15 mouse cellular contexts compared by ENCODE assay signal in the genomic region with DNA sequence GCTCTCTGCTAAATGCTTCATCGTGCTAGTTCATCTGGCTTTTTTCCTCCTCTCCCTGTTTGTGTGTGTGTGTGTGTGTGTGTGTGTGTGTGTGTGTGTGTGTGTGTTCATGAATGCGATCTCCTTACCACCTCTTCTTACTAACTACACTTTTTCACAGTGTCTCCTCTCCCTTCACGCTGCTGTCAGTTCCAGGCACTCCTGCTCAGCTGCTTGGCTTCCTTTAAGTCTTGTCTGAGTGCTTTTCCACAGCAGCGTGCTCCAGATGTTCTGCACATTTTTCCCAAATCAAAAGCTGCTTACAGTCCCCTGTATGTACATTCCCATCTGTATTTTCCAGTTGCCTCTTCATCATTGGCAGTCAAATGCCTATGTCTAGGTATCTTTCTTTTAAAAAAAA.
DNase-seq lines count a peak whose midpoint lies in the region; ATAC-seq and TF ChIP-seq lines count a peak whose summit lies in the region.
"Had no signal": no experiment of that assay in that cellular context is flagged by ENCODE, and none has a peak within 500 bp of the region (broad histone marks: within the 10 kb centered on the region; RNA-seq: fewer than 3 reads in every experiment).

No protein-coding gene starts in this region.

- 80% methylated on average over 4 of the region's 4 CpGs for WGBS in forebrain, postnatal 0 days
- WGBS in forebrain, embryonic 15.5 days = 84% methylated on average over 4 of the region's 4 CpGs
- WGBS in limb, embryonic 13.5 days = 59% methylated on average over 4 of the region's 4 CpGs
- 87% methylated on average over 4 of the region's 4 CpGs for WGBS in limb, embryonic 10.5 days
- WGBS in embryonic facial prominence, embryonic 14.5 days = 49% methylated on average over 4 of the region's 4 CpGs
- 55% methylated on average over 4 of the region's 4 CpGs for WGBS in limb, embryonic 14.5 days

- TF ChIP-seq POLR2A in limb, embryonic 14.5 days (IDR thresholded peaks at IDR 0.05; ENCODE audit: borderline replicate concordance, extremely low read depth, insufficient read depth, insufficient read length) = no peak

- no peak overlapping the region for H3K9ac ChIP-seq in forebrain, postnatal 0 days
- H3K9ac ChIP-seq in forebrain, embryonic 15.5 days (replicated peaks) = no peak overlapping the region
- H3K9ac ChIP-seq in limb, embryonic 13.5 days = no peak overlapping the region
- H3K9ac ChIP-seq in embryonic facial prominence, embryonic 14.5 days (ENCODE audit: low read depth, low read length) = no peak overlapping the region
- no peak overlapping the region for H3K9ac ChIP-seq in limb, embryonic 14.5 days (ENCODE audit: low read depth, low read length, severe bottlenecking)
- H3K9ac ChIP-seq: forebrain, embryonic 12.5 days; heart, embryonic 13.5 days; hindbrain, embryonic 15.5 days had no signal

- H3K36me3 ChIP-seq in forebrain, postnatal 0 days (ENCODE audit: insufficient read depth) = no peaks in the 10 kb centered on the region; the same call in 1 of the 2 replicates
- H3K36me3 ChIP-seq in forebrain, embryonic 15.5 days = 0 out of 2 replicates have a peak, but pooled peaks cover 2% of the 10 kb centered on the region
- peaks cover 22% of the 10 kb centered on the region for H3K36me3 ChIP-seq in limb, embryonic 13.5 days
- H3K36me3 ChIP-seq in limb, embryonic 10.5 days = peaks cover 2% of the 10 kb centered on the region
- H3K36me3 ChIP-seq in embryonic facial prominence, embryonic 14.5 days (ENCODE audit: control insufficient read depth, insufficient read depth, low read length) = no peaks in the 10 kb centered on the region
- H3K36me3 ChIP-seq in limb, embryonic 14.5 days (ENCODE audit: control insufficient read depth, insufficient read depth, low read length) = 0 out of 2 replicates have a peak, but pooled peaks cover 3% of the 10 kb centered on the region
- H3K36me3 ChIP-seq: forebrain, embryonic 12.5 days; hindbrain, embryonic 15.5 days had no signal

- no peak for TF ChIP-seq CTCF in forebrain, postnatal 0 days (IDR thresholded peaks at IDR 0.05; ENCODE audit: low read depth)

- no peaks in the 10 kb centered on the region for H3K9me3 ChIP-seq in forebrain, postnatal 0 days (ENCODE audit: low read length)
- no peaks in the 10 kb centered on the region for H3K9me3 ChIP-seq in forebrain, embryonic 15.5 days
- no peaks in the 10 kb centered on the region for H3K9me3 ChIP-seq in limb, embryonic 13.5 days
- H3K9me3 ChIP-seq in limb, embryonic 10.5 days (replicated peaks) = no peaks in the 10 kb centered on the region
- H3K9me3 ChIP-seq in embryonic facial prominence, embryonic 14.5 days (ENCODE audit: control insufficient read depth, low read length) = no peaks in the 10 kb centered on the region
- no peaks in the 10 kb centered on the region for H3K9me3 ChIP-seq in limb, embryonic 14.5 days (ENCODE audit: control insufficient read depth, low read length)
- H3K9me3 ChIP-seq: forebrain, embryonic 12.5 days; hindbrain, embryonic 15.5 days had no signal

- no peaks in the 10 kb centered on the region for H3K4me1 ChIP-seq in forebrain, postnatal 0 days (ENCODE audit: insufficient read depth)
- no peaks in the 10 kb centered on the region for H3K4me1 ChIP-seq in forebrain, embryonic 15.5 days
- no peaks in the 10 kb centered on the region for H3K4me1 ChIP-seq in limb, embryonic 13.5 days
- peaks cover 10% of the 10 kb centered on the region for H3K4me1 ChIP-seq in limb, embryonic 10.5 days
- H3K4me1 ChIP-seq in embryonic facial prominence, embryonic 14.5 days (ENCODE audit: control insufficient read depth, insufficient read depth, low read length) = no peaks in the 10 kb centered on the region
- H3K4me1 ChIP-seq in limb, embryonic 14.5 days (ENCODE audit: control insufficient read depth, insufficient read depth, low read length) = no peaks in the 10 kb centered on the region
- H3K4me1 ChIP-seq: hindbrain, embryonic 15.5 days had no signal

- H3K27me3 ChIP-seq in forebrain, postnatal 0 days (ENCODE audit: insufficient read depth, low read length) = no peaks in the 10 kb centered on the region
- no peaks in the 10 kb centered on the region for H3K27me3 ChIP-seq in forebrain, embryonic 15.5 days
- no peaks in the 10 kb centered on the region for H3K27me3 ChIP-seq in limb, embryonic 13.5 days
- no peaks in the 10 kb centered on the region for H3K27me3 ChIP-seq in limb, embryonic 10.5 days (ENCODE audit: low read depth, poor library complexity, severe bottlenecking)
- no peaks in the 10 kb centered on the region for H3K27me3 ChIP-seq in embryonic facial prominence, embryonic 14.5 days (replicated peaks; ENCODE audit: control insufficient read depth, insufficient read depth, low read length)
- no peaks in the 10 kb centered on the region for H3K27me3 ChIP-seq in limb, embryonic 14.5 days (ENCODE audit: control insufficient read depth, insufficient read depth, low read length)
- H3K27me3 ChIP-seq: forebrain, embryonic 12.5 days; heart, embryonic 13.5 days; hindbrain, embryonic 15.5 days had no signal

- H3K27ac ChIP-seq in forebrain, postnatal 0 days (ENCODE audit: low read depth, low read length) = no peak overlapping the region
- no peak overlapping the region for H3K27ac ChIP-seq in forebrain, embryonic 15.5 days (replicated peaks)
- no peak overlapping the region for H3K27ac ChIP-seq in limb, embryonic 13.5 days
- H3K27ac ChIP-seq in limb, embryonic 10.5 days = no peak overlapping the region
- H3K27ac ChIP-seq in embryonic facial prominence, embryonic 14.5 days (replicated peaks; ENCODE audit: low read depth, low read length) = 0 out of 2 replicates have a peak overlapping the region, but pooled peaks have one; percentile 13
- 0 out of 2 replicates have a peak overlapping the region, but pooled peaks have one; percentile 27 for H3K27ac ChIP-seq in limb, embryonic 14.5 days (replicated peaks; ENCODE audit: low read depth, low read length)
- H3K27ac ChIP-seq: forebrain, embryonic 12.5 days; heart, embryonic 13.5 days; hindbrain, embryonic 15.5 days had no signal

- ATAC-seq in forebrain, postnatal 0 days = 0 out of 2 replicates have a peak, but pooled peaks have one; percentile 27
- no peak for ATAC-seq in forebrain, embryonic 15.5 days (replicated peaks)
- peak; percentile 32; the same call in 1 of the 2 replicates for ATAC-seq in limb, embryonic 13.5 days (ENCODE audit: low FRiP score, low read depth)
- no peak for ATAC-seq in embryonic facial prominence, embryonic 14.5 days (ENCODE audit: low read depth)
- no peak for ATAC-seq in limb, embryonic 14.5 days (ENCODE audit: low FRiP score, low read depth)

- H3K4me2 ChIP-seq in forebrain, postnatal 0 days (ENCODE audit: low read depth) = no peak overlapping the region
- no peak overlapping the region for H3K4me2 ChIP-seq in forebrain, embryonic 15.5 days (replicated peaks)
- no peak overlapping the region for H3K4me2 ChIP-seq in limb, embryonic 13.5 days (replicated peaks)
- H3K4me2 ChIP-seq in embryonic facial prominence, embryonic 14.5 days (ENCODE audit: low read depth, low read length) = no peak overlapping the region
- no peak overlapping the region for H3K4me2 ChIP-seq in limb, embryonic 14.5 days (replicated peaks; ENCODE audit: low read depth, low read length, severe bottlenecking)
- H3K4me2 ChIP-seq: forebrain, embryonic 12.5 days; heart, embryonic 13.5 days; hindbrain, embryonic 15.5 days had no signal

- DNase-seq in forebrain, postnatal 0 days = no peak
- no peak for DNase-seq in limb, embryonic 10.5 days (ENCODE audit: low spot score)
- DNase-seq in embryonic facial prominence, embryonic 14.5 days (ENCODE audit: low spot score) = peak; percentile 74
- peak; percentile 35 for DNase-seq in limb, embryonic 14.5 days (ENCODE audit: low spot score)
- no peak for DNase-seq in spleen, postnatal 10 days (ENCODE audit: low spot score in 2 of 2)
- no peak for DNase-seq in urinary bladder, postnatal 4 days (ENCODE audit: low spot score in 2 of 2)
- DNase-seq: adrenal gland, postnatal 10 days; cerebellum, adult 9-11 months; gastrocnemius, postnatal 14 days; heart, postnatal 36 days had no signal

- H3K4me3 ChIP-seq in forebrain, postnatal 0 days (ENCODE audit: low read depth, low read length) = no peak overlapping the region
- H3K4me3 ChIP-seq in forebrain, embryonic 15.5 days = no peak overlapping the region
- H3K4me3 ChIP-seq in limb, embryonic 13.5 days = no peak overlapping the region
- H3K4me3 ChIP-seq in limb, embryonic 10.5 days = no peak overlapping the region
- H3K4me3 ChIP-seq in embryonic facial prominence, embryonic 14.5 days (ENCODE audit: low read depth, low read length) = no peak overlapping the region
- H3K4me3 ChIP-seq in limb, embryonic 14.5 days (replicated peaks; ENCODE audit: low read length) = no peak overlapping the region
- H3K4me3 ChIP-seq: forebrain, embryonic 12.5 days; heart, embryonic 13.5 days; hindbrain, embryonic 15.5 days had no signal

Comparison
In these comparisons a context has a peak if more than half of its experiments do, and no peak if none do; other contexts are left out.
1. ATAC-seq: peak in forebrain, postnatal 0 days (single experiment) and limb, embryonic 13.5 days (single experiment); none in forebrain, embryonic 15.5 days (single experiment), embryonic facial prominence, embryonic 14.5 days (single experiment) and limb, embryonic 14.5 days (single experiment).
2. DNase-seq: peak in embryonic facial prominence, embryonic 14.5 days (single experiment) and limb, embryonic 14.5 days (single experiment); none in forebrain, postnatal 0 days (single experiment), limb, embryonic 10.5 days (single experiment), spleen, postnatal 10 days (0 of 2) and urinary bladder, postnatal 4 days (0 of 2).
3. H3K27ac ChIP-seq: peak in embryonic facial prominence, embryonic 14.5 days (single experiment) and limb, embryonic 14.5 days (single experiment); none in forebrain, postnatal 0 days (single experiment), forebrain, embryonic 15.5 days (single experiment), limb, embryonic 13.5 days (single experiment) and limb, embryonic 10.5 days (single experiment).